Mouse (Mus musculus) MEL (cell line): ENCODE data around the gene Trat1. TPM values are rescaled to one million over a fixed set of nuclear protein-coding genes. Genes with fewer than 3 reads are reported as not detected.

Experiments used
- DNase-seq: peaks from one replicate; pipeline ENCODE4 v3.0.0; 2011; ENCODE audit warnings: low read depth, low spot score
- H3K27ac ChIP-seq: 2 replicates; pipeline ENCODE4 v1.5.1; 2012; ENCODE audit warnings: low read depth, mild to moderate bottlenecking, control low read depth, low read length, moderate library complexity; ENCODE audit not compliant: control insufficient read depth
- H3K27me3 ChIP-seq, 2 experiments: fragments of 150-350 bp in 1 of 2; sonication (generic) in 1 of 2; 2 replicates each; pipeline ENCODE4 v1.6.1; 2012; ENCODE audit warnings: low read length in 2 of 2, mild to moderate bottlenecking in 2 of 2, improper control_type of control experiment in 1 of 2, moderate library complexity in 1 of 2; ENCODE audit not compliant: insufficient read depth in 2 of 2, control insufficient read depth in 1 of 2
- H3K36me3 ChIP-seq, 2 experiments: 2 replicates each; pipeline ENCODE4 v1.6.1; 2012 to 2014; ENCODE audit warnings: low read length in 2 of 2, improper control_type of control experiment in 1 of 2, inconsistent platforms in 1 of 2, mild to moderate bottlenecking in 1 of 2; ENCODE audit not compliant: insufficient read depth in 2 of 2, control insufficient read depth in 1 of 2
- H3K4me1 ChIP-seq, 2 experiments: fragments of 150-350 bp in 1 of 2; sonication (generic) in 1 of 2; 2 replicates each; pipeline ENCODE4 v1.6.1; 2012; ENCODE audit warnings: low read length in 2 of 2, improper control_type of control experiment in 1 of 2, mild to moderate bottlenecking in 1 of 2; ENCODE audit not compliant: insufficient read depth in 2 of 2, control insufficient read depth in 1 of 2
- H3K4me3 ChIP-seq, 2 experiments: fragments of 150-350 bp in 1 of 2; sonication (generic) in 1 of 2; 2 replicates each; pipeline ENCODE4 v1.5.1; 2012; ENCODE audit warnings: low read depth in 2 of 2, low read length in 2 of 2, mild to moderate bottlenecking in 2 of 2, moderate library complexity in 2 of 2, control low read depth in 1 of 2, improper control_type of control experiment in 1 of 2; ENCODE audit not compliant: control insufficient read depth in 1 of 2, insufficient read depth in 1 of 2
- H3K79me2 ChIP-seq: 2 replicates; pipeline ENCODE4 v1.6.1; 2012; ENCODE audit warnings: mild to moderate bottlenecking, low read length, moderate library complexity; ENCODE audit not compliant: control insufficient read depth, poor library complexity, insufficient read depth
- H3K9ac ChIP-seq: 2 replicates; pipeline ENCODE4 v1.6.1; 2012; ENCODE audit warnings: low read depth, mild to moderate bottlenecking, control low read depth, low read length, moderate library complexity; ENCODE audit not compliant: control insufficient read depth, poor library complexity, severe bottlenecking
- H3K9me3 ChIP-seq: fragments of 150-350 bp; sonication (generic); replicated peaks from 2 replicates; pipeline ENCODE4 v1.6.1; 2012; ENCODE audit warnings: mild to moderate bottlenecking, low read length, improper control_type of control experiment, moderate library complexity; ENCODE audit not compliant: insufficient read depth
- BHLHE40 ChIP-seq: IDR thresholded peaks from 2 replicates; pipeline ENCODE4 v1.6.1; 2012; ENCODE audit warnings: low read depth, mild to moderate bottlenecking, inconsistent platforms, low read length, improper control_type of control experiment, borderline replicate concordance
- CHD2 ChIP-seq: IDR thresholded peaks from 2 replicates; pipeline ENCODE4 v1.6.1; 2011; ENCODE audit warnings: low read length, improper control_type of control experiment
- MAX ChIP-seq: IDR thresholded peaks from 2 replicates; pipeline ENCODE4 v1.6.1; 2011; ENCODE audit warnings: low read length, improper control_type of control experiment
- NELFE ChIP-seq: IDR thresholded peaks from 2 replicates; pipeline ENCODE4 v1.6.1; 2011; ENCODE audit warnings: low read depth, low read length, improper control_type of control experiment
- NRF1 ChIP-seq: IDR thresholded peaks from 2 replicates; pipeline ENCODE4 v1.6.1; 2014; ENCODE audit warnings: low read depth, mild to moderate bottlenecking, inconsistent platforms, low read length, improper control_type of control experiment, moderate library complexity; ENCODE audit not compliant: poor library complexity, insufficient read depth, severe bottlenecking
- POLR2A ChIP-seq, 2 experiments: IDR thresholded peaks; 2 replicates each; pipeline ENCODE4 v1.6.1; 2011 to 2012; ENCODE audit warnings: low read length in 2 of 2, mild to moderate bottlenecking in 2 of 2, control low read depth in 1 of 2, improper control_type of control experiment in 1 of 2, low read depth in 1 of 2, moderate library complexity in 1 of 2; ENCODE audit not compliant: control insufficient read depth in 1 of 2, insufficient read depth in 1 of 2, poor library complexity in 1 of 2
- POLR2AphosphoS5 ChIP-seq: IDR thresholded peaks from 2 replicates; pipeline ENCODE4 v1.6.1; 2012; ENCODE audit warnings: low read depth, borderline replicate concordance, mild to moderate bottlenecking, inconsistent platforms, low read length, moderate library complexity, mixed read lengths
- SMC3 ChIP-seq: IDR thresholded peaks from 2 replicates; pipeline ENCODE4 v1.6.1; 2011; ENCODE audit warnings: low read depth, low read length, improper control_type of control experiment
- TAL1 ChIP-seq: IDR thresholded peaks from 2 replicates; pipeline ENCODE4 v1.6.1; 2012; ENCODE audit warnings: mild to moderate bottlenecking, inconsistent platforms, low read length, moderate library complexity, mixed read lengths
- TBP ChIP-seq: IDR thresholded peaks from 2 replicates; pipeline ENCODE4 v1.8.0; 2011; ENCODE audit warnings: low read depth, low read length, improper control_type of control experiment
- UBTF ChIP-seq: IDR thresholded peaks from 2 replicates; pipeline ENCODE4 v1.6.1; 2012; ENCODE audit warnings: low read depth, mild to moderate bottlenecking, inconsistent platforms, low read length, improper control_type of control experiment, moderate library complexity, borderline replicate concordance; ENCODE audit not compliant: insufficient read depth
- USF2 ChIP-seq, 2 experiments: IDR thresholded peaks; 2 replicates each; pipeline ENCODE4 v1.6.1; 2011 to 2012; ENCODE audit warnings: improper control_type of control experiment in 2 of 2, low read length in 2 of 2, borderline replicate concordance in 1 of 2, inconsistent platforms in 1 of 2, low read depth in 1 of 2, mild to moderate bottlenecking in 1 of 2; ENCODE audit not compliant: insufficient read depth in 1 of 2
- polyA plus RNA-seq, 2 experiments: library from polyadenylated mRNA; stranded (reverse) in 1 of 2; unstranded in 1 of 2; fragments of >175 nt in 1 of 2; fragments of >200 nt in 1 of 2; gene quantifications; 2 replicates each; pipeline versions ENCODE4 v1.2.1 to v1.2.4; 2012; ENCODE audit warnings: low replicate concordance in 2 of 2, low read depth in 1 of 2; ENCODE audit not compliant: insufficient read length in 2 of 2, insufficient read depth in 1 of 2, missing spikeins in 1 of 2
- total RNA-seq: library from RNA; depleted of rRNA; stranded (reverse); fragments of 300-350 nt; gene quantifications from 2 replicates; pipeline ENCODE4 v1.2.3, GENCODE M21; 2012

The Trat1 gene
- total and polyA plus RNA-seq, 3 experiments, result not detected

DNA sequence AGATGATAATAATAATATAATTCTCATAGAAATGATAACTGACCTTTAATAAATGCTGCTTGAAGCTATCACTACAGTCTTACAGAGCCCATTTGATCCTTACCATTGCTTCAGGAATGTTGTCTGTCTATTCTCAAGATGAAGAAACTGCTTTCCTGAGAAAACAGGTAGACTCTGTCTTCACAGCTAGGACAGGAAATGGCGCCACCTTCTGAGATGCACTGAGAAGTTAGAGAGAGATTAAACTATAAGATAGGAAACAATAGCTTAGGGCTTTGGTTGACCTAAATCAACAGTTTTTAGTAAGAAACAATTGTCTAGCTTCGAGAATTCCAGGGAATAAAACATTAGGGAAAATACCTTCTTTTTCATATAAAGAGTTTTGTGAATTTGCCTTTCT is 37.6 kb upstream of the Trat1 start:
- TF ChIP-seq SMC3, result no peak
- TF ChIP-seq, all 39 proteins: peak for 0
- Histone ChIP-seq H3K27me3 (no peaks in the 10 kb centered on the region), H3K4me1 (no peaks in the 10 kb centered on the region), H3K9me3 (no peaks in the 10 kb centered on the region), H3K4me3 (no peak overlapping the region), H3K36me3 (no peaks in the 10 kb centered on the region), H3K79me2 (no peaks in the 10 kb centered on the region), H3K27ac (no peak overlapping the region), H3K9ac (no peak overlapping the region)
- DNase-seq, result no peak

DNA sequence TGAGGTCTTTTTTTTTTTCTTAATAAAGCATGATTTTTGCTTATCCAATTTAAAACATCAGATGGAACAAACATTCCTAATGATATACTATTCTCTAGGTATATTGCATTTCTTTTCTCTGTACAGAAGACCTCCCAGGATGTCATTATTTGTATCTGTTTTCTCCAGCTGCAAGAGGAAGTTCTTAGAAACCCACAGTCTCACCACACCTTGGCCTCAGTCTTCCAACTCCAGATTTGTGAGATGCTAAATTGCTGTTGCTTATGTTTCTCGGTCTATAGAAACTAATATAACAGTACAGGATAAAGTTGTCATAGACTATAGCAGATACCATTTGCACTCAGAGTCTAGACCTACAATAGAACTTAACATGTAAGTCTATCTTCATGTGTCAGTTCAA is 34.7 kb upstream of the Trat1 start:
- no peak for DNase-seq
- H3K27ac ChIP-seq, result no peak overlapping the region
- TF ChIP-seq NRF1, result no peak
- TF ChIP-seq UBTF, result no peak
- TF ChIP-seq BHLHE40, result no peak
- TF ChIP-seq TBP, result no peak
- TF ChIP-seq NELFE, result no peak
- TF ChIP-seq POLR2A (IDR thresholded peaks at IDR 0.05; ENCODE audit: control insufficient read depth in 1 of 2, insufficient read depth in 1 of 2, low read depth in 1 of 2, low read length in 2 of 2, poor library complexity in 1 of 2), result no peak
- no peak for TF ChIP-seq POLR2AphosphoS5
- TF ChIP-seq MAX, result no peak
- H3K36me3 ChIP-seq, result no peaks in the 10 kb centered on the region
- H3K27me3 ChIP-seq, result no peaks in the 10 kb centered on the region
- no peaks in the 10 kb centered on the region for H3K79me2 ChIP-seq
- no peaks in the 10 kb centered on the region for H3K9me3 ChIP-seq
- H3K9ac ChIP-seq, result no peak overlapping the region
- no peak overlapping the region for H3K4me3 ChIP-seq
- no peaks in the 10 kb centered on the region for H3K4me1 ChIP-seq

DNA sequence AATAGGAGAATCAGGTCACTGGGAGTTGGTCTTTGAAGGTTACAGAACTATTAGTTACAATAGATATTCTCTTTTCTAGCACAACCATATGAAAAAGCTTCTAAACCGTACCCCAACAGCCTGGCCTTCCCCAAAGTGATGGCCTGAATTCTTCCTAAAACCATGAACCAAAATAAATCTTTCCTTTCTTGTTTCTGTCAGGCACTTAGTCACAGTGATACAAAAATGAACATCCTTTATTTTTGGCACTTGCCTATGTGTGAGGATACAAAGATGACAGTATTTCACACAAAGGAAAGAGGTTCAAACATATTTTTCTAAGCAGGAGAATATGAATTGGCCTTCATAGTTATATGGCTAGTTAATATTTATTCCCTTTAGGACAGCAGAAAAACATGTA is 33.6 kb upstream of the Trat1 start:
- Histone ChIP-seq H3K4me1 (no peaks in the 10 kb centered on the region), H3K79me2 (no peaks in the 10 kb centered on the region), H3K9ac (no peak overlapping the region), H3K36me3 (no peaks in the 10 kb centered on the region), H3K27ac (no peak overlapping the region), H3K9me3 (no peaks in the 10 kb centered on the region), H3K4me3 (no peak overlapping the region), H3K27me3 (no peaks in the 10 kb centered on the region)
- TF ChIP-seq TAL1 (no peak), CHD2 (no peak), USF2 (IDR thresholded peaks at IDR 0.05; ENCODE audit: borderline replicate concordance in 1 of 2, insufficient read depth in 1 of 2, low read depth in 1 of 2, low read length in 2 of 2) (no peak), POLR2AphosphoS5 (no peak), MAX (no peak)
- no peak for DNase-seq
